Mouse (Mus musculus) naive thymus-derived CD4-positive, alpha-beta T cell, adult 5 months (primary cell): ENCODE results near the gene Chia1. TPM values are rescaled to one million over a fixed set of nuclear protein-coding genes. Genes with fewer than 3 reads are reported as not detected.

Experiments
- polyA plus RNA-seq: library from polyadenylated mRNA; unstranded; fragments of 100-300 nt; shearing (Covaris generic); gene quantifications from one replicate; pipeline ENCODE4 v1.2.1, GENCODE M21; 2017

Gene Chia1
- polyA plus RNA-seq: not detected

GRCm38 (mm10) chr3:106112929-106113328 is at the start of gene Chia1:
TSS of gene Chia1 (plus strand) at chr3:106113229.

GRCm38 (mm10) chr3:106167464-106167863 is 54.4 kb downstream of the Chia1 start, which contains the start of gene Chil3:
TSS of gene Chil3 (minus strand) at chr3:106167564.

Other genes starting within 250 kb of the Chia1 start
- not detected for gene Adora3, start 242.4 kb upstream of the Chia1 start, polyA plus RNA-seq
- gene Tmigd3, start 242.3 kb upstream of the Chia1 start, polyA plus RNA-seq: not detected
- 0.42 TPM for gene I830077J02Rik, start 180.6 kb upstream of the Chia1 start, polyA plus RNA-seq
- gene Wdr77, start 153.9 kb upstream of the Chia1 start, polyA plus RNA-seq: 67.8 TPM
- gene Atp5f1, start 153.1 kb upstream of the Chia1 start, polyA plus RNA-seq: 262 TPM
- 16.2 TPM for gene Ovgp1, start 139.5 kb upstream of the Chia1 start, polyA plus RNA-seq
- 3.4 TPM for gene Pifo, start 98.6 kb upstream of the Chia1 start, polyA plus RNA-seq
- gene Chil5, start 80.4 kb upstream of the Chia1 start, polyA plus RNA-seq: 5.0 TPM
- not detected for gene Chil3, start 54.3 kb downstream of the Chia1 start, polyA plus RNA-seq
- gene Chil4, start 106.3 kb downstream of the Chia1 start, polyA plus RNA-seq: not detected